Mouse (Mus musculus) neural tube, embryonic 12.5 days (tissue): ENCODE measurements around the gene Foxp1. TPM values are rescaled to one million over a fixed set of nuclear protein-coding genes. Genes with fewer than 3 reads are reported as not detected.
A peak's percentile ranks its signal among the peaks of the same experiment; 100 is the strongest.

Experiments
- ATAC-seq: fragments of 200-750 bp; cut with Nextera tagmentation; 2 replicates; pipeline ENCODE4 v1.8.0; 2017; ENCODE audit warnings: low read depth, mild to moderate bottlenecking, moderate TSS enrichment, moderate library complexity; ENCODE audit not compliant: low FRiP score
- H3K27ac ChIP-seq: fragments of 300-500 bp; sonication (generic); 2 replicates; pipeline ENCODE4 v1.5.1; 2016
- H3K27me3 ChIP-seq: fragments of 300-500 bp; sonication (generic); replicated peaks from 2 replicates; pipeline ENCODE4 v1.6.1; 2016; ENCODE audit warnings: mild to moderate bottlenecking
- H3K36me3 ChIP-seq: fragments of 300-500 bp; sonication (generic); 2 replicates; pipeline ENCODE4 v1.6.1; 2016; ENCODE audit warnings: mild to moderate bottlenecking
- H3K4me1 ChIP-seq: fragments of 300-500 bp; sonication (generic); 2 replicates; pipeline ENCODE4 v1.6.1; 2016
- H3K4me2 ChIP-seq: fragments of 300-500 bp; sonication (generic); replicated peaks from 2 replicates; pipeline ENCODE4 v1.6.1; 2016; ENCODE audit warnings: mild to moderate bottlenecking
- H3K4me3 ChIP-seq: fragments of 300-500 bp; sonication (generic); 2 replicates; pipeline ENCODE4 v1.5.1; 2016
- H3K9ac ChIP-seq: fragments of 300-500 bp; sonication (generic); 2 replicates; pipeline ENCODE4 v1.6.1; 2016; ENCODE audit warnings: mild to moderate bottlenecking
- H3K9me3 ChIP-seq: fragments of 300-500 bp; sonication (generic); 2 replicates; pipeline ENCODE4 v1.6.1; 2016; ENCODE audit warnings: mild to moderate bottlenecking
- WGBS: fragments of 180-500 bp; shearing (Covaris S2); methylation state at CpG from one replicate; pipeline ENCODE4 v1.1.7; 2016; 5-methylcytosine and 5-hydroxymethylcytosine counted together
- polyA plus RNA-seq: library from polyadenylated mRNA; unstranded; fragments of >200 nt; fragmentation: Nextera tagmentation; extraction: Ambion mirVana; gene quantifications from 2 replicates; pipeline ENCODE4 v1.2.1, GENCODE M21; 2016

The Foxp1 gene
- polyA plus RNA-seq, 1 experiment from 2014 or later = 91.8 TPM

- WGBS = 87% methylated on average over 6 of the region's 6 CpGs
- Histone ChIP-seq H3K4me1 (no peaks in the 10 kb centered on the region), H3K4me2 (no peak overlapping the region), H3K27me3 (no peaks in the 10 kb centered on the region), H3K36me3 (no peaks in the 10 kb centered on the region), H3K4me3 (no peak overlapping the region), H3K27ac (no peak overlapping the region), H3K9me3 (no peaks in the 10 kb centered on the region), H3K9ac (no peak overlapping the region)
- ATAC-seq = no peak
Observed at GRCm38 (mm10) chr6:99328146-99328545, 194.4 kb downstream of the Foxp1 start.

DNA sequence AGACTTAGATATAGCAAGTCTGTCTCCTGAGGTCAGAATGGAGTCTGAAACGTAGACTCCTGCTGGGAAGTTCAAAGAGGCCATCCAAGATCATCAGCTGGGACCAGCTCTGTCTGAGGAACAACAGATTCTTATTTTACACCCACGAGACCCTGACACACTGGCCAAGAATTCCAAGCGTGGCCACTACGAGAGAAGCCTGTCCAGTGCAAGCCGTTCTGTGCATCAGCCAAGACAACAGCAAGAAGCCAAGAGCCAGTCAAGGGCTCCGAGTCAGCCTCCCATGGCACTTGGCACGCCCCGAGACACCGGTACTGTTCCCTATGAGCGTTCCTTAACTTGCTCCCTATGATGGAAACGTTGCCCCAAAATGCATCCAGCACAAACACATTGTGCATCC lies 194.8 kb downstream of the Foxp1 start:
- Histone ChIP-seq H3K27ac (no peak overlapping the region), H3K4me2 (no peak overlapping the region), H3K4me1 (no peaks in the 10 kb centered on the region), H3K9ac (no peak overlapping the region), H3K27me3 (no peaks in the 10 kb centered on the region), H3K36me3 (no peaks in the 10 kb centered on the region), H3K4me3 (no peak overlapping the region), H3K9me3 (no peaks in the 10 kb centered on the region)
- no peak for ATAC-seq
- WGBS = 79% methylated on average over 11 of the region's 11 CpGs

- WGBS = 98% methylated on average over 2 of the region's 2 CpGs
- Histone ChIP-seq H3K4me3 (no peak overlapping the region), H3K4me1 (peaks cover 1% of the 10 kb centered on the region; the same call in 1 of the 2 replicates), H3K4me2 (no peak overlapping the region), H3K27ac (no peak overlapping the region), H3K27me3 (no peaks in the 10 kb centered on the region), H3K36me3 (no peaks in the 10 kb centered on the region), H3K9me3 (no peaks in the 10 kb centered on the region), H3K9ac (no peak overlapping the region)
- ATAC-seq = no peak
Observed at GRCm38 (mm10) chr6:99325881-99326280, 196.6 kb downstream of the Foxp1 start.

- Histone ChIP-seq H3K9ac (no peak overlapping the region), H3K4me2 (no peak overlapping the region), H3K4me1 (peaks cover 5% of the 10 kb centered on the region), H3K27ac (no peak overlapping the region), H3K27me3 (no peaks in the 10 kb centered on the region), H3K36me3 (no peaks in the 10 kb centered on the region), H3K4me3 (no peak overlapping the region), H3K9me3 (no peaks in the 10 kb centered on the region)
- 93% methylated on average over 5 of the region's 5 CpGs for WGBS
- ATAC-seq = no peak
Observed at GRCm38 (mm10) chr6:99325461-99325860, 197.1 kb downstream of the Foxp1 start.

DNA sequence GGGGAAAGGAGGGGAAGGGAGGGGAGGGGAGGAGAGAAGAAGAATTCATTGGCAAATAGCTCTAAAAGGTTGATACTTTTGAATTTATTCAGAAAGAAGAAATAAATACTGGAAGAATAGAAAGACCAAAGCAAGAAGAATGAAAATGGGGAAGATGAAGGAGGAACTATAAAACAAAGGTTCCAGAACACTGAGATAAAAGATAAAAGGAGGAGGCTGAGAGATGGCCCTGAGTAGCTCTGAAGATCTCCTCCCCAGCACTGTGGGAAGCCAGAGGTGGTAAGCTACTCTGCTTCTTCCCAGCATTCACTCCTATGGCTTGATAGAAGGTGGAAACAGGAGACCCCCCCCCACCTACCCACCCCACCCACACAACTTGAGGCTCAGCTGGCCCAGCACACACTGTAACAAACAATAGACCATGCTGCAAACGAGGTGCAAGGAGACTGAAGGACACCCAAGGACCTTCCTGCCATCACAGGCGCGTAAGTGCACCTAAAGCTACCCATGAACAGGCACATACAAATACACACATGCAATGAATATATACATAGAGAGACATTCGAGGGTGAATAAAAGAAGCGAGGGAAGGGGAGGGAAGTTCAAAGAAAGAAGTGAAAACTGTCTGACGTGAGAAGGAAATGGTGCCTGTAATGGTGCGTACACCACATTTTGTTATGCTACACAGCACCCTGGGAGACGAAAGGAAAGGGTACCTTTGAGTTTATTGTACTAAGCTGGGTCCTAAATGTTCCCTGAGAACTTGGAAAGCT lies 200.2 kb downstream of the Foxp1 start:
- Histone ChIP-seq H3K36me3 (no peaks in the 10 kb centered on the region), H3K9ac (no peak overlapping the region)

GRCm38 (mm10) chr6:99320444-99320843 lies 202.1 kb downstream of the Foxp1 start:
- WGBS = 58% methylated on average over 8 of the region's 8 CpGs

More for the DNA sequence above, 200.2 kb downstream of the Foxp1 start:
- H3K27me3 ChIP-seq = no peaks in the 10 kb centered on the region
- ATAC-seq = no peak
- H3K9me3 ChIP-seq = no peaks in the 10 kb centered on the region
- no peak overlapping the region for H3K4me3 ChIP-seq
- no peak overlapping the region for H3K27ac ChIP-seq
- peaks cover 17% of the 10 kb centered on the region for H3K4me1 ChIP-seq
- WGBS = 74% methylated on average over 8 of the region's 8 CpGs
- no peak overlapping the region for H3K4me2 ChIP-seq

DNA sequence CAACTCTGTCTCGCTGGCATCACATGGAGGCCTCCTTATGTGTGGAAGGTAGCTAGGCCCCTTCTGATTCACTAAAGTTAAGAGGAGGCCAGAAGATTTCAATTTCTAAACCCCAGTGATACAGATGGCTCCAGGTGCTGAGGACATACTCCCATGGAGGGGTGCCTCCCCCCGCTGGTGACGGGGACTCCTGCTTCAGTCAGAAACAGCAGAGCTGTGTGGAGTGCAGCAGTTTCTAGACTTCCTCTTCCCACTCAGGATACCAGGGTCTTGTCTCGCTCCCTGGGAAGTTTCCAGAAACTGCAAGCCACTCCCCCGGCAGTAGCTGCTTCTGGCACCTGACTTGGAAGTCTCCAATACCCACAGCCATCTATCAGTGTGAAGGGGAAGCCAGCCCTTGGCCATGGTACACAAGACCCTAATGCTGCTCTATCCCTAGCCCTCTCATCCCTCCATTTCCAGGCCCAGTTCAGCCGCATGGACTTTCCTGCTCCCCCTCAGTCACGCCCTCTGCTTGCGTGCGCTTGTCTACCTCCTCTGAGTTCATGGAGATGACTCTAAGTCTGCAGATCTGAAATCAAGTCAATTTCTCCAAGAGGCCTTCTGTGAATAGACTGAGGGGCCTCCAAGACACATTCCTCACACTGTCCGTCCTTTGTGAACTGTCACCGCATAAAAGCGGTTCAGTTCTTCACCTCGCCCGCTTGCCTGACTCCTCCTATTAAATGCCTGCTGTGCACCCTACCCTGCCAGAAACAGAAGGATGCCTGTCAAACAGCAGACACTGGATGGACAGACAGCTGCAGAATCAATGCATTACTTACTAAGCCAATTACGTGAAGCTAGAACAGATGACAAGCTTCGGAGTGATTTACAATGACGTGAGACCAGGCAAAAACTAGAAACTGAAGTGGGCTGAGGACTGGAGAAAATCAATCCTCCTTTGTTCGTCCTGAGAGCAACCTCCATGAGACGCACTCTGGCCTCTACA lies 202.8 kb downstream of the Foxp1 start:
- Histone ChIP-seq H3K27ac (no peak overlapping the region), H3K4me3 (no peak overlapping the region), H3K36me3 (no peaks in the 10 kb centered on the region), H3K9me3 (no peaks in the 10 kb centered on the region), H3K27me3 (no peaks in the 10 kb centered on the region), H3K4me1 (peaks cover 17% of the 10 kb centered on the region), H3K9ac (no peak overlapping the region), H3K4me2 (no peak overlapping the region)
- 57% methylated on average over 19 of the region's 19 CpGs for WGBS
- ATAC-seq = no peak

More at GRCm38 (mm10) chr6:99320444-99320843, 202.1 kb downstream of the Foxp1 start:
- no peak for ATAC-seq
- Histone ChIP-seq H3K4me3 (no peak overlapping the region), H3K9me3 (no peaks in the 10 kb centered on the region), H3K27ac (no peak overlapping the region), H3K9ac (no peak overlapping the region), H3K4me1 (peaks cover 17% of the 10 kb centered on the region), H3K27me3 (no peaks in the 10 kb centered on the region), H3K36me3 (no peaks in the 10 kb centered on the region), H3K4me2 (no peak overlapping the region)

DNA sequence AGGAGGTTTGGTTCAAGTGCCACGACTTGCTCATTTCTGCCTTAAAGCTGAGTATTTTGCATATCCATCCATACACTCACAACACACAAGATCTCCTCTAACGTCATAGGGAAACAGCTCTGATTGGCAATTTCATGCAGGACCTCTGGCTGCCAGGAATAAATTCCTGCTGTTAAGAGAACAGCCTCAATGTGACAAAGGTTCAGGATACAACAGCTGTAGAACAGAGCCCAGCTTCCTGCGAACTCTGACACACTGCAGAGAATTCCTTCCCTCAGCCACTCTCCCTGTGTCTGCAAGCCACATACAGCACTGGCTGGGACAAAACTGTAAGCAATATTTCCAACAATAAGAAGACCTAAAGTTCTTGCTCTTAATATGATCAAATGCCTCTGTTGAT lies 207.8 kb downstream of the Foxp1 start:
- no peak overlapping the region for H3K4me2 ChIP-seq
- no peaks in the 10 kb centered on the region for H3K27me3 ChIP-seq
- H3K9ac ChIP-seq = no peak overlapping the region
- H3K36me3 ChIP-seq = no peaks in the 10 kb centered on the region
- ATAC-seq = no peak
- peaks cover 17% of the 10 kb centered on the region for H3K4me1 ChIP-seq
- H3K9me3 ChIP-seq = no peaks in the 10 kb centered on the region
- WGBS = 58% methylated on average over 3 of the region's 3 CpGs
- no peak overlapping the region for H3K27ac ChIP-seq
- no peak overlapping the region for H3K4me3 ChIP-seq

GRCm38 (mm10) chr6:99310529-99310928 lies 212.0 kb downstream of the Foxp1 start:
- Histone ChIP-seq H3K4me1 (peaks cover 13% of the 10 kb centered on the region), H3K9ac (no peak overlapping the region), H3K36me3 (no peaks in the 10 kb centered on the region), H3K27me3 (no peaks in the 10 kb centered on the region), H3K27ac (no peak overlapping the region), H3K9me3 (no peaks in the 10 kb centered on the region), H3K4me3 (no peak overlapping the region), H3K4me2 (no peak overlapping the region)
- WGBS = 38% methylated on average over 12 of the region's 12 CpGs
- ATAC-seq = 0 out of 2 replicates have a peak, but pooled peaks have one; percentile 50

GRCm38 (mm10) chr6:99310171-99310500 lies 212.4 kb downstream of the Foxp1 start:
- H3K27ac ChIP-seq = no peak overlapping the region
- H3K4me1 ChIP-seq = peaks cover 13% of the 10 kb centered on the region
- no peaks in the 10 kb centered on the region for H3K27me3 ChIP-seq
- H3K36me3 ChIP-seq = no peaks in the 10 kb centered on the region
- no peak overlapping the region for H3K4me3 ChIP-seq
- 22% methylated on average over 3 of the region's 3 CpGs for WGBS
- no peak for ATAC-seq
- no peak overlapping the region for H3K4me2 ChIP-seq
- H3K9me3 ChIP-seq = no peaks in the 10 kb centered on the region
- H3K9ac ChIP-seq = no peak overlapping the region

DNA sequence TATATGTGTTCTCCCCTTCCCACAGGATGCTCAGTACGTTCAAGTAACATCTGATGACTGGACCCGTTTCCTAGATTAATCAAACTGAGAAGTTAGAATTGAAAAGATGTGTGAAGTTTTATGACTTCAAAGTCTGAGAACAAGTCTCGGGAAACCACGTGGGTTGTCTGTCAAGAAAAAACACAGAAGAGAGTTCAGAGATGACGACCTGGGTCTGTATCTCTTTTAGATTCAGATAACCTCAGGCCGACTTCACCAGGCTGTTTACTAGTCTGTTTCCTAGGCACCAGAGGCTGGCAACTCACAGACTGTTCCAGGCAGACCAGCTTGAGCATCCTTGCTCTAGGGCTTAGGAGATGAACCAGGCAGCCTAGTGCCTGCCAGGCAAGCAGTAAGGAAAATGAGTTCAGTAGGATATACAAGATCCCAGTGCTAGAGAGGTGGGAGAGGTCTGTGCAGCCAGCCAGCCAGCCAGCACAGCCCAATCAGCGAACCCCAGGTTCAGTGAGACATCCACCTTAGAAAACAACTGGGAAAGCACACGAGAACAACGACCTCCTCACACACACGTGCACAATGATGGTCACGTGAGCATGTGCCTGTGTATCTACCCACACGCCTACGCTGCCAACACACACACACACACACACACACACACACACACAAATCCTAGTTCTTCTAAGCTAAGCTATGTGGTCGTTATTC lies 212.9 kb downstream of the Foxp1 start:
- 73% methylated on average over 14 of the region's 14 CpGs for WGBS
- peaks cover 13% of the 10 kb centered on the region for H3K4me1 ChIP-seq
- no peaks in the 10 kb centered on the region for H3K9me3 ChIP-seq
- no peak for ATAC-seq
- no peaks in the 10 kb centered on the region for H3K36me3 ChIP-seq
- H3K27ac ChIP-seq = no peak overlapping the region
- H3K4me2 ChIP-seq = no peak overlapping the region
- no peak overlapping the region for H3K4me3 ChIP-seq
- H3K9ac ChIP-seq = no peak overlapping the region
- no peaks in the 10 kb centered on the region for H3K27me3 ChIP-seq

DNA sequence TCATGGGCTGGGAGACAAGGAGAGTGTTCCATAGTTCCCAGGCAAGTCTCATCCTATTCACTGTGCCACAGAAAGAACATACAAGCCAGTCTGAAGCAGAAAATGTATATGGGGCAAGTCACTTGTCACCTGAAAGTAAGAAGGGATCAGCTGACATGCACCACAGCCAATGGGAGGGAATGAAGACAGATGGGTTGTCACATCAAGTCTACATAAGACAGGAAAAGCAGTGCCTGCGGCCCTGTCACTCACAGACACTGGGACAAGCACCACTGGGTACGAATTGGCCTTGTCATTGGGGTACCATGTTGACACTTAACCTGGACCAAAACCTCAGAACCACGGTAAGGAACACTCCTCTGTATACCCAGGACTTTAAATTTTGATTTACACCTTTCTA lies 216.8 kb downstream of the Foxp1 start:
- Histone ChIP-seq H3K27ac (no peak overlapping the region), H3K27me3 (no peaks in the 10 kb centered on the region), H3K9ac (no peak overlapping the region), H3K9me3 (no peaks in the 10 kb centered on the region), H3K36me3 (no peaks in the 10 kb centered on the region), H3K4me2 (no peak overlapping the region), H3K4me3 (no peak overlapping the region), H3K4me1 (peaks cover 9% of the 10 kb centered on the region)
- whole genome bisulfite sequencing = 91% methylated on average over 3 of the region's 3 CpGs
- ATAC-seq = no peak
